Mouse (Mus musculus) heart, adult 2 months (tissue): ENCODE measurements around the gene Mad1l1.

Experiments
- CTCF ChIP-seq: fragments of 200-600 bp; IDR thresholded peaks from 2 replicates; pipeline ENCODE4 v1.8.1; 2022; ENCODE audit warnings: antibody characterized with exemption, mild to moderate bottlenecking, moderate library complexity
- EP300 ChIP-seq: fragments of 200-500 bp; IDR thresholded peaks from 2 replicates; pipeline ENCODE4 v1.6.1; 2011; ENCODE audit warnings: low read depth, low read length, control low read depth; ENCODE audit not compliant: insufficient read depth
- POLR2A ChIP-seq: fragments of 200-500 bp; IDR thresholded peaks from 2 replicates; pipeline ENCODE4 v1.6.1; 2011; ENCODE audit warnings: mild to moderate bottlenecking, low read depth, low read length, control low read depth; ENCODE audit not compliant: insufficient read depth

DNA sequence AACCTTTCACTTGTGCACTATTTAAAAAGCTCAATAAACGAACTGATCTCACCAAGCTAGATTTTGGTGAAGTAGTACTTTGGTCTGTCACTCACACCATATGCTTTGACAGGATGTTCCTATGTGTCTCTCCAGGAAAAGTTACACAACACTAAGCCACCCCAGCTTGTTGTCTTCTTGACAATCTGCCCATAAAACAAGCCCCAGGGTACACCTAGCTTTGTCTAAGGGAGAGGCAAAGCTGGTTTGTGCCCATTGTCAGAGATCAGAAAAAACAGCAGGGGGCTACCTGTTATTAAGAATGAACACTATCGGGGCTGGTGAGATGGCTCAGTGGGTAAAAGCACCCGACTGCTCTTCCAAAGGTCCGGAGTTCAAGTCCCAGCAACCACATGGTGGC lies 148.2 kb downstream of the Mad1l1 start:
- TF ChIP-seq EP300 (no peak), POLR2A (no peak), CTCF (no peak)
